Comparison of ENCODE assay signal across 8 mouse cellular contexts in genomic region chr9:122571402-122572059, GRCm38 (mm10).
DNase-seq lines count a peak whose midpoint lies in the region; ATAC-seq lines count a peak whose summit lies in the region.

No protein-coding gene starts in this region.

- peak; percentile 51 to 74 for DNase-seq in layer of hippocampus, adult 18-20 months (ENCODE audit: low spot score in 2 of 2)
- DNase-seq in layer of hippocampus, postnatal 14 days (ENCODE audit: low spot score in 2 of 2) = no peak
- no peak for DNase-seq in embryonic facial prominence, embryonic 10.5 days (ENCODE audit: low spot score)
- DNase-seq in midbrain, embryonic 11.5 days (ENCODE audit: low spot score, missing footprints) = peak; percentile 96
- no peak for DNase-seq in thymus, postnatal 4 days
- no peak for DNase-seq in cerebellum, postnatal 36 days
- DNase-seq in testis, postnatal 10 days (ENCODE audit: low spot score) = no peak

- peak overlapping the region; percentile 72; the same call in 1 of the 2 replicates for H3K27ac ChIP-seq in embryonic facial prominence, embryonic 10.5 days (replicated peaks)
- H3K27ac ChIP-seq in hindbrain, embryonic 15.5 days (replicated peaks) = peak overlapping the region; percentile 90
- no peak overlapping the region for H3K27ac ChIP-seq in midbrain, embryonic 11.5 days (ENCODE audit: low read depth, low read length)

- H3K27me3 ChIP-seq in embryonic facial prominence, embryonic 10.5 days (replicated peaks; ENCODE audit: low read depth, poor library complexity, severe bottlenecking) = peaks cover 99% of the 10 kb centered on the region
- H3K27me3 ChIP-seq in hindbrain, embryonic 15.5 days = peaks cover 43% of the 10 kb centered on the region
- H3K27me3 ChIP-seq in midbrain, embryonic 11.5 days (ENCODE audit: control insufficient read depth, insufficient read depth, low read length) = peaks cover 84% of the 10 kb centered on the region

- H3K4me2 ChIP-seq in hindbrain, embryonic 15.5 days = peak overlapping the region; percentile 84
- H3K4me2 ChIP-seq in midbrain, embryonic 11.5 days = peak overlapping the region; percentile 90

- peak overlapping the region; percentile 59 for H3K9ac ChIP-seq in hindbrain, embryonic 15.5 days
- no peak overlapping the region for H3K9ac ChIP-seq in midbrain, embryonic 11.5 days (ENCODE audit: low read length)

- no peaks in the 10 kb centered on the region for H3K9me3 ChIP-seq in embryonic facial prominence, embryonic 10.5 days
- H3K9me3 ChIP-seq in hindbrain, embryonic 15.5 days = no peaks in the 10 kb centered on the region
- H3K9me3 ChIP-seq in midbrain, embryonic 11.5 days (ENCODE audit: control insufficient read depth, low read length) = no peaks in the 10 kb centered on the region

- peak overlapping the region; percentile 75 for H3K4me3 ChIP-seq in embryonic facial prominence, embryonic 10.5 days
- peak overlapping the region; percentile 72 for H3K4me3 ChIP-seq in hindbrain, embryonic 15.5 days
- peak overlapping the region; percentile 56 for H3K4me3 ChIP-seq in midbrain, embryonic 11.5 days (ENCODE audit: low read depth, low read length)

- no peaks in the 10 kb centered on the region for H3K36me3 ChIP-seq in embryonic facial prominence, embryonic 10.5 days (replicated peaks)
- no peaks in the 10 kb centered on the region for H3K36me3 ChIP-seq in hindbrain, embryonic 15.5 days
- H3K36me3 ChIP-seq in midbrain, embryonic 11.5 days (ENCODE audit: control insufficient read depth, insufficient read depth, low read length) = no peaks in the 10 kb centered on the region

- peak; percentile 1; the same call in 1 of the 2 replicates for ATAC-seq in hindbrain, embryonic 15.5 days (ENCODE audit: low FRiP score, low read depth)
- no peak; the same call in 1 of the 2 replicates for ATAC-seq in midbrain, embryonic 11.5 days (ENCODE audit: low FRiP score)

- peaks cover 41% of the 10 kb centered on the region for H3K4me1 ChIP-seq in embryonic facial prominence, embryonic 10.5 days
- peaks cover 66% of the 10 kb centered on the region for H3K4me1 ChIP-seq in hindbrain, embryonic 15.5 days (replicated peaks)
- H3K4me1 ChIP-seq in midbrain, embryonic 11.5 days (ENCODE audit: control insufficient read depth, insufficient read depth, low read length) = peaks cover 17% of the 10 kb centered on the region

- under 1% methylated on average over 37 of the region's 37 CpGs for WGBS in embryonic facial prominence, embryonic 10.5 days
- 1% methylated on average over 37 of the region's 37 CpGs for WGBS in hindbrain, embryonic 15.5 days
- WGBS in midbrain, embryonic 11.5 days = under 1% methylated on average over 37 of the region's 37 CpGs

Comparison
In these comparisons a context has a peak if more than half of its experiments do, and no peak if none do; other contexts are left out.
1. DNase-seq: peak in layer of hippocampus, adult 18-20 months (2 of 2) and midbrain, embryonic 11.5 days (single experiment); none in layer of hippocampus, postnatal 14 days (0 of 2), embryonic facial prominence, embryonic 10.5 days (single experiment), thymus, postnatal 4 days (single experiment), cerebellum, postnatal 36 days (0 of 2) and testis, postnatal 10 days (single experiment).
2. Peak in every context shown above with its lines, with median percentiles within 50 percentile points of each other: H3K4me3 ChIP-seq.